Mouse (Mus musculus) ES-Bruce4 (cell line): ENCODE results near the gene March8.

Experiments
- CTCF ChIP-seq: IDR thresholded peaks from one replicate; pipeline ENCODE4 v1.8.1; 2011; ENCODE audit warnings: low read depth, low read length
- EP300 ChIP-seq: IDR thresholded peaks from 2 replicates; pipeline ENCODE4 v1.6.1; 2011; ENCODE audit warnings: low read depth, low read length; ENCODE audit not compliant: insufficient read depth
- POLR2A ChIP-seq: IDR thresholded peaks from one replicate; pipeline ENCODE4 v1.8.1; 2011; ENCODE audit warnings: low read length; ENCODE audit not compliant: insufficient read depth

DNA sequence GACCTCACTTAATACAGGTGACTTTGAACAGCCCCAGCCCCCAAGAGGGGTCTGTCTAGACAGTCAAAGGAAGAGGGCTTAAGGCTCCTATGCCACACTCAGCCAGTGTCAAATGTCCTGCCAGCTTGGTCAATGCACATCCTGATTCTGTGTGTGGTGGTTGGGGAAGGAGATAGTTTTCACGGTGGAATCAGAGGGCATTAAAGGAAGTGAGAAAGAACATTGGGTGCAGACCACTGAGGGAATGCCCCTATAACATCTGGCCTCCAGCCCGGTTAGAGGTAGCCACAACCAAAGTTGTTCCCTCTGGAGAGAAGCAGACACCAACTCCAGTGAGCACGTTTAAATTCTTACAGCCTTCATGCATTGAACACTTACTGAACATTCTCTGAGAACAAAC lies 89.7 kb downstream of the March8 start:
- TF ChIP-seq EP300, result no peak
- TF ChIP-seq CTCF, result no peak
- no peak for TF ChIP-seq POLR2A
